Mouse (Mus musculus) bone marrow, adult 2 months (tissue): ENCODE data around the gene H2-T23.

Experiments used
- CTCF ChIP-seq: fragments of 200-500 bp; IDR thresholded peaks from 2 replicates; pipeline ENCODE4 v1.5.1; 2011; ENCODE audit warnings: low read length, control low read depth; ENCODE audit not compliant: control insufficient read depth, insufficient read depth
- POLR2A ChIP-seq: fragments of 200-500 bp; IDR thresholded peaks from 2 replicates; pipeline ENCODE4 v1.6.1; 2011; ENCODE audit warnings: low read depth, mild to moderate bottlenecking, control low read depth, low read length, borderline replicate concordance; ENCODE audit not compliant: control insufficient read depth

DNA sequence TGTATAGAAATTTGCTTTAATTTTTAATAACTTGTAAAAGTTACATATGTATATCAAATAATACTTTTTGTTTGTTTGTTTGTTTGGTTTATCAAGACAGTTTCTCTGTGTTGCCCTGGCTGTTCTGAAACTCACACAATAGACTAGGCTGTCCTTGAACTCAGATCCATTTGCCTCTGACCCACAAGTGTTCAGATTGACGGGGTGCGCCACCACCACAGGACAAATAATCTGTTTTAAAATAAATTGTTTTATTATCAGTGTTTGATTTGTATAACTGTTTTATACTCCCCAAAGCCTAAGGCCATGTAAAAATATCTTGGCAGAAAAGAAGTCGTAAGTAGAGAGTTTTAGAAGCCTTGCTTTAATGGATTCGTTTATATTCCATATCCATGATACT is 5.0 kb downstream of the H2-T23 start:
- TF ChIP-seq CTCF (no peak), POLR2A (no peak)
